Mouse (Mus musculus): ENCODE measurements around the gene Vegfa.

Gene Vegfa

GRCm38 (mm10) chr17:46027066-46027917 is 4.9 kb downstream of the Vegfa start:
- no peak for DNase-seq (ENCODE audit: extremely low spot score, low read depth, low spot score)

- DNase-seq (ENCODE audit: extremely low spot score, low read depth, low spot score) = no peak
Measured at GRCm38 (mm10) chr17:46025927-46026668, 6.1 kb downstream of the Vegfa start.

- DNase-seq (ENCODE audit: extremely low spot score, low read depth, low spot score) = no peak
Measured at GRCm38 (mm10) chr17:46025207-46025606, 7.0 kb downstream of the Vegfa start.

GRCm38 (mm10) chr17:46024192-46024591 is 8.0 kb downstream of the Vegfa start:
- no peak for DNase-seq (ENCODE audit: extremely low spot score, low read depth, low spot score)

- DNase-seq (ENCODE audit: extremely low spot score, low read depth, low spot score) = no peak
Measured at GRCm38 (mm10) chr17:46023572-46023971, 8.6 kb downstream of the Vegfa start.

GRCm38 (mm10) chr17:46022934-46023333 is 9.2 kb downstream of the Vegfa start:
- no peak for DNase-seq (ENCODE audit: extremely low spot score, low read depth, low spot score)

GRCm38 (mm10) chr17:46022427-46022826 is 9.7 kb downstream of the Vegfa start:
- DNase-seq (ENCODE audit: extremely low spot score, low read depth, low spot score) = no peak

- DNase-seq (ENCODE audit: extremely low spot score, low read depth, low spot score) = no peak
Measured at GRCm38 (mm10) chr17:46021760-46022159, 10.4 kb downstream of the Vegfa start.

- no peak for DNase-seq (ENCODE audit: extremely low spot score, low read depth, low spot score)
Measured at GRCm38 (mm10) chr17:46021173-46021572, 11.0 kb downstream of the Vegfa start.

GRCm38 (mm10) chr17:46020579-46020978 is 11.6 kb downstream of the Vegfa start:
- no peak for DNase-seq (ENCODE audit: extremely low spot score, low read depth, low spot score)

- DNase-seq (ENCODE audit: extremely low spot score, low read depth, low spot score) = no peak
Measured at GRCm38 (mm10) chr17:46018736-46019004, 13.5 kb downstream of the Vegfa start.

GRCm38 (mm10) chr17:46017946-46018735 is 14.0 kb downstream of the Vegfa start:
- DNase-seq (ENCODE audit: extremely low spot score, low read depth, low spot score) = no peak

- DNase-seq (ENCODE audit: extremely low spot score, low read depth, low spot score) = no peak
Measured at GRCm38 (mm10) chr17:46016617-46017016, 15.6 kb downstream of the Vegfa start.

- no peak for DNase-seq (ENCODE audit: extremely low spot score, low read depth, low spot score)
Measured at GRCm38 (mm10) chr17:46015967-46016366, 16.2 kb downstream of the Vegfa start.

GRCm38 (mm10) chr17:46014935-46015334 is 17.2 kb downstream of the Vegfa start:
- DNase-seq (ENCODE audit: extremely low spot score, low read depth, low spot score) = no peak

- DNase-seq (ENCODE audit: extremely low spot score, low read depth, low spot score) = no peak
Measured at GRCm38 (mm10) chr17:46013549-46013948, 18.6 kb downstream of the Vegfa start.

- DNase-seq (ENCODE audit: extremely low spot score, low read depth, low spot score) = no peak
Measured at GRCm38 (mm10) chr17:46012211-46012610, 20.0 kb downstream of the Vegfa start.

GRCm38 (mm10) chr17:46010462-46010861 is 21.7 kb downstream of the Vegfa start:
- no peak for DNase-seq (ENCODE audit: extremely low spot score, low read depth, low spot score)

- DNase-seq (ENCODE audit: extremely low spot score, low read depth, low spot score) = no peak
Measured at GRCm38 (mm10) chr17:46009182-46009581, 23.0 kb downstream of the Vegfa start.

- DNase-seq (ENCODE audit: extremely low spot score, low read depth, low spot score) = no peak
Measured at GRCm38 (mm10) chr17:46005458-46005857, 26.7 kb downstream of the Vegfa start.

- no peak for DNase-seq (ENCODE audit: extremely low spot score, low read depth, low spot score)
Measured at GRCm38 (mm10) chr17:46004482-46004881, 27.7 kb downstream of the Vegfa start.

Data from hindlimb bud, embryonic 11.5 days (tissue).